Mouse (Mus musculus): ENCODE data around the gene Foxe1. TPM values are rescaled to one million over a fixed set of nuclear protein-coding genes. Genes with fewer than 3 reads are reported as not detected.

The Foxe1 gene
- polyA plus RNA-seq, 1 experiment from 2014 or later, result not detected

DNA sequence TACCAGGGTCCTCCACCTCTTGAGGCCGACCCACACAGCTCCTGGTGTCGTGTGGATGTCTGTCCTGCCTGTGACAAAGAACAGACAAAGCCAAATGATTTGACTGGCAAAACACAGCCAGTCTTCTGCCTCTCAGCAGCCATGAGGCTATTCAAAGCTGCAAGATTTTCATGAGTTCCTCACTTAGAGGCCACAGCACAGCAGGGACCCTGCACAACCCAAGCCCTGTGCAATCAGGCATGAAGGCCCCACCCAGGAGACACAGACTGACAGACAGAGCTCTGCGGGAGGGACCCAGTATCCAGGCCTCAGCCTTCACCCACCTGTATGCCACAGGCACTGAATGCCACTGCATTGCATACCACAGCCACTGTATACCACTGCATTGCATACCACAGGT lies 14.5 kb upstream of the Foxe1 start:
- 49% methylated on average over 3 of the region's 3 CpGs for WGBS
- H3K4me1 ChIP-seq (ENCODE audit: control insufficient read depth, insufficient read depth, low read length), result no peaks in the 10 kb centered on the region
- no peaks in the 10 kb centered on the region for H3K36me3 ChIP-seq (ENCODE audit: control insufficient read depth, insufficient read depth, low read length)
- no peak overlapping the region for H3K4me3 ChIP-seq (ENCODE audit: low read depth, low read length)
- H3K27me3 ChIP-seq (ENCODE audit: control insufficient read depth, insufficient read depth, low read length), result no peaks in the 10 kb centered on the region
- H3K9ac ChIP-seq (replicated peaks; ENCODE audit: low read depth, low read length), result no peak overlapping the region
- no peak overlapping the region for H3K4me2 ChIP-seq (ENCODE audit: low read depth, low read length)
- no peaks in the 10 kb centered on the region for H3K9me3 ChIP-seq (ENCODE audit: control insufficient read depth, low read length)
- no peak overlapping the region for H3K27ac ChIP-seq (ENCODE audit: low read depth, low read length)
- no peak for ATAC-seq (ENCODE audit: low read depth)

DNA sequence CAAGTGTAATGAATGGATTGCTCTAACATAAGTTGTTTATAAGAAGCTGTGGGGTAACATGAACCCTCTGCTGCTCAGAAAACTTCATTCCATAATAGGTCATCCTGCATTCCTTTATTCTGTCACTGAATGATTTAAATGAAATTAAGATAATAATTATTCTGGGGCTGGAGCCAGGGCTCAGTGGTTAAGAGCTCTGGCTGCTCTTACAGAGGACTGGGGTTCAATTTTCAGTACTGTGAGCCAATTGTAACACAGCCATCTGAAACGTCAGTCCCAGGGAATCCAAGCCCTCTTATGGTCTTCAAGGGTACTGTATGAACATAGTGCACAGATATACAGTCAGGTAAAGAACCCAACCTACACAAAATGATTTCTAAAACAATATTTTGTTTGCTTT lies 7.6 kb upstream of the Foxe1 start:
- ATAC-seq (ENCODE audit: low read depth), result no peak
- Histone ChIP-seq H3K4me1 (ENCODE audit: control insufficient read depth, insufficient read depth, low read length) (no peaks in the 10 kb centered on the region), H3K27ac (ENCODE audit: low read depth, low read length) (no peak overlapping the region), H3K4me2 (ENCODE audit: low read depth, low read length) (no peak overlapping the region), H3K9me3 (ENCODE audit: control insufficient read depth, low read length) (no peaks in the 10 kb centered on the region), H3K36me3 (ENCODE audit: control insufficient read depth, insufficient read depth, low read length) (no peaks in the 10 kb centered on the region), H3K4me3 (ENCODE audit: low read depth, low read length) (no peak overlapping the region), H3K27me3 (ENCODE audit: control insufficient read depth, insufficient read depth, low read length) (peaks cover 36% of the 10 kb centered on the region), H3K9ac (replicated peaks; ENCODE audit: low read depth, low read length) (no peak overlapping the region)
- 35% methylated on average over 1 of the region's 1 CpGs for WGBS

DNA sequence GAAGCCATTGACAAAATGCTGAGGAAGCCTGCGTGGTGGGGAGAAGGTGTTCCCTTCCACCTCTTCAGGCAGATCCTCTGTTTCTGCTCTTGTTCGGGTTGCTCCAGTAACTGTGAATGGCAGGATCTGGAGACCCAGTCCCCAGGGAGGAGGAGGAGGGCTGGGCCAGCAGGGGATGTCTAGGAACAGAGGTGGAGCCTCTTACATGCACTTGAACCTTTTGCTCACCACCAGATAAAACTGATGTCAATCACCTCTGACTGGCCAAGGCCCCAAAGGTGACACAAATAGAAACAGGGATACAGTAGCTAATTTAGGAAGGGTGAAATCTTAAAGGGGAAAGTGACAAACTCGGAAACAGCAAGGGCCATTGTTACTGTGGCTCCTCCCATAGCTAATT lies 5.4 kb upstream of the Foxe1 start:
- 3% methylated on average over 3 of the region's 3 CpGs for WGBS
- no peaks in the 10 kb centered on the region for H3K9me3 ChIP-seq (ENCODE audit: control insufficient read depth, low read length)
- H3K27ac ChIP-seq (ENCODE audit: low read depth, low read length), result no peak overlapping the region
- no peaks in the 10 kb centered on the region for H3K36me3 ChIP-seq (ENCODE audit: control insufficient read depth, insufficient read depth, low read length)
- H3K9ac ChIP-seq (replicated peaks; ENCODE audit: low read depth, low read length), result no peak overlapping the region
- no peak overlapping the region for H3K4me3 ChIP-seq (ENCODE audit: low read depth, low read length)
- H3K4me2 ChIP-seq (ENCODE audit: low read depth, low read length), result no peak overlapping the region
- ATAC-seq (ENCODE audit: low read depth), result no peak
- peaks cover 57% of the 10 kb centered on the region for H3K27me3 ChIP-seq (ENCODE audit: control insufficient read depth, insufficient read depth, low read length)
- no peaks in the 10 kb centered on the region for H3K4me1 ChIP-seq (ENCODE audit: control insufficient read depth, insufficient read depth, low read length)

DNA sequence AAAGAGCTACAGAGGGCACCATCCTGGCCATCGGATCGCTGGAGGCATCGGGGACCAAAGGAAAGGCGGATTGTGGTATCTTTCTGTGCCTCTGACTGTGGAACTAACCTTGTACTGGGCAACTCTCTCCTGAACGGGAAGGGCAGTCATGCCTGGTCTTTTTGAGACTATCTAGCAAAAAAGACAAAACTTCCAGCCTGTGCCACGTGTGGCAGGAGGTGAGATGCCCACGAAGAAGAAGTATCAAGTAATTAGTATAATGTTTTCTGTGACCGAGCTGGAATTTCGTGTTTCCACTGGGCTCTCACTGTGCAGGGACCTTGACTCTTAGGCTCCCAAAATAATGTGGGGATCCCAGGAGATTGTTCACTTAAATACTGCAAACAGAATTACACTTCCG lies 4.4 kb upstream of the Foxe1 start:
- no peak for ATAC-seq (ENCODE audit: low read depth)
- Histone ChIP-seq H3K27ac (ENCODE audit: low read depth, low read length) (no peak overlapping the region), H3K9ac (replicated peaks; ENCODE audit: low read depth, low read length) (no peak overlapping the region), H3K4me3 (ENCODE audit: low read depth, low read length) (no peak overlapping the region), H3K9me3 (ENCODE audit: control insufficient read depth, low read length) (no peaks in the 10 kb centered on the region), H3K4me2 (ENCODE audit: low read depth, low read length) (no peak overlapping the region), H3K27me3 (ENCODE audit: control insufficient read depth, insufficient read depth, low read length) (peaks cover 67% of the 10 kb centered on the region), H3K36me3 (ENCODE audit: control insufficient read depth, insufficient read depth, low read length) (no peaks in the 10 kb centered on the region), H3K4me1 (ENCODE audit: control insufficient read depth, insufficient read depth, low read length) (no peaks in the 10 kb centered on the region)
- 11% methylated on average over 10 of the region's 10 CpGs for WGBS

DNA sequence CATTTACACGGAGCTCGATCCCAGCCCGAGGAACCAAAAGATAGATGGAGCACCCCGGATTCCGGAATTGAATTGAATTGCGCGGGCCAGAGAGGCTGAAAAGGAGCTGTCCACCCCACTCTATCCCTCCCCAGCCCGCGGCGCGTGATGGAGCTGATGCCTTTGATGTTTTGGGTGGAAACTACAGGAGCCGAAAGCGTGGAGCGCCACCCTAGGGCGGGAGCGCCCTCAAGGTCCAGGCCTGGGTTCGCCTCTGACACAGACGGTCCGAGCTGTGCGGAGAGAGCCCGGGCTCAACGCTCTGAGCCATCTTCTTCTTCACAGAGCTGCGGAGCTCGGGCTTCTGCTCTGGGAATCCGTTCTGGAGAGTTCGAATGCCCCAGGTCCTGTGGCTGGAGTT lies 3.8 kb upstream of the Foxe1 start:
- Histone ChIP-seq H3K4me3 (ENCODE audit: low read depth, low read length) (no peak overlapping the region), H3K9ac (replicated peaks; ENCODE audit: low read depth, low read length) (no peak overlapping the region), H3K27ac (ENCODE audit: low read depth, low read length) (no peak overlapping the region), H3K36me3 (ENCODE audit: control insufficient read depth, insufficient read depth, low read length) (no peaks in the 10 kb centered on the region), H3K27me3 (ENCODE audit: control insufficient read depth, insufficient read depth, low read length) (peaks cover 73% of the 10 kb centered on the region), H3K9me3 (ENCODE audit: control insufficient read depth, low read length) (no peaks in the 10 kb centered on the region), H3K4me1 (ENCODE audit: control insufficient read depth, insufficient read depth, low read length) (no peaks in the 10 kb centered on the region), H3K4me2 (ENCODE audit: low read depth, low read length) (no peak overlapping the region)
- under 1% methylated on average over 26 of the region's 26 CpGs for WGBS
- ATAC-seq (ENCODE audit: low read depth), result no peak

DNA sequence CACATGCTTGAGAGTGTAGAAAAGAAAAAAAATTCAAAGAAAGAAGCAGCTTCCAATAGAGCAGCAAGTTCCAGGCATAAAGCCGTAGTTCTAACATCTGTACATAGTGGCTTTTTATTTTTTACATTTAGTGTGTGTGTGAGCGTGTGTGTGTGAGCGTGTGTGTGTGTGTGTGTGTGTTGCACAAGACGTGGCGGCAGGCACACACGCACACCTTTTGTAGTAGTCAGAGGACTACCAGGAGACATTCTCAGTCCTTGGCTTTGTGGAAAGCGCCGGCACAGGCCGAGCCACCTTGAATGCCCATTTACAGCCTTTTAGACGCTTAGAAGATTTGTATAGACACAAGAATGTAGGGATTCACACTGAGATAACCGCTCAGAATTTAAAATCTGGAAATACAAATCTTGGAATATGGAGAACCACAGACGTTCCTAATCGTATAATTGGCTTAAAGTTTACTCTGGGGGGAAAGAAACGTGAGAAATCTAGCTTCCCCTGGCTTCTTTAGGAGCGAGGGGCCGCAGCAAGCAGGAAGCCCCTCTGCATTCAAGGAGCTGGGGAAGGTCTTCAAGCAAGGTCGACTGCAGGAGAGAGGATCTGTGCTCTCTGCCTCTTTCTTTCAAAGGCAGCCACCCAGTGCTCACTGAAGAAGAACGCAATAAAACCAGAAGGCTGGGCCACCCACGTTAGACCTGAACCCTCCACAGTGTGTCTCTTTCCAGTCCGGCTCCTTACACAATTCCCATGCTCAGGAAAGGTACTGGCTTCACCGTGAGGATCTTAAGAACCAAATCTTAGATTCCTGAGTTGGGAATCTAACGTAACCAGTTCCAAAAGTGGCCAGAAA lies 1.4 kb upstream of the Foxe1 start:
- H3K4me3 ChIP-seq (ENCODE audit: low read depth, low read length), result no peak overlapping the region
- 6% methylated on average over 22 of the region's 22 CpGs for WGBS
- H3K9me3 ChIP-seq (ENCODE audit: control insufficient read depth, low read length), result no peaks in the 10 kb centered on the region
- no peaks in the 10 kb centered on the region for H3K4me1 ChIP-seq (ENCODE audit: control insufficient read depth, insufficient read depth, low read length)
- no peak overlapping the region for H3K27ac ChIP-seq (ENCODE audit: low read depth, low read length)
- ATAC-seq (ENCODE audit: low read depth), result no peak
- H3K27me3 ChIP-seq (ENCODE audit: control insufficient read depth, insufficient read depth, low read length), result peaks cover 86% of the 10 kb centered on the region
- no peak overlapping the region for H3K4me2 ChIP-seq (ENCODE audit: low read depth, low read length)
- no peak overlapping the region for H3K9ac ChIP-seq (replicated peaks; ENCODE audit: low read depth, low read length)
- no peaks in the 10 kb centered on the region for H3K36me3 ChIP-seq (ENCODE audit: control insufficient read depth, insufficient read depth, low read length)

DNA sequence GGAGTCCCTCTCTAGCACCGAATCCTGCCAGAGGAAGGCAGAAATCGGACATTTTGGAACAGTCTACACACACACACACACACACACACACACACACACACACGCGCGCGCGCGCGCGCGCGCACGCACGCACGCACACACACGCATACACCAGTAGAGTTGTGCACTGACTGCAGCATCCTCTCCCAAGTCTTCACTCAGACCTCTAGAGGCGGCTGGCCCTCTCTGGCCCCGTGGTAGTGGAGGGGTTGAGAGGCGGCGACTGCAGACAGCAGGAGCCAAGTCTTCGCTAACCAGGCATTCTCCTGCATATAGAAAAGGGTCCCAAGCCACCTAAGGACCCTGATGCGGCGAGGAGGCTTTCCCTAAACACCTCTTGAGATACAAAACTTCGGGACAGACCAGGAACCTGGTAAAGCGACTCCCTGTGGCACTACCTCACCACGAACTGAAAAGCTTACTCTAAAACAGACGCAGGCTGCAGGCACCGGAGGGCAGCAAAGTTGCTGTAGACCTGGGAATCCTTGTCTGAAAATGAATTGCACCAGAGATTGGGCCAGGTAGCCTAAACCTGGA lies 610 bp upstream of the Foxe1 start:
- Histone ChIP-seq H3K27ac (ENCODE audit: low read depth, low read length) (no peak overlapping the region), H3K9me3 (ENCODE audit: control insufficient read depth, low read length) (no peaks in the 10 kb centered on the region), H3K27me3 (ENCODE audit: control insufficient read depth, insufficient read depth, low read length) (peaks cover 82% of the 10 kb centered on the region), H3K36me3 (ENCODE audit: control insufficient read depth, insufficient read depth, low read length) (no peaks in the 10 kb centered on the region), H3K4me3 (ENCODE audit: low read depth, low read length) (no peak overlapping the region), H3K9ac (replicated peaks; ENCODE audit: low read depth, low read length) (no peak overlapping the region), H3K4me1 (ENCODE audit: control insufficient read depth, insufficient read depth, low read length) (no peaks in the 10 kb centered on the region), H3K4me2 (ENCODE audit: low read depth, low read length) (no peak overlapping the region; the same call in 1 of the 2 replicates)
- 2% methylated on average over 16 of the region's 28 CpGs for WGBS
- ATAC-seq (ENCODE audit: low read depth), result 0 out of 2 replicates have a peak, but pooled peaks have one; percentile 29

DNA sequence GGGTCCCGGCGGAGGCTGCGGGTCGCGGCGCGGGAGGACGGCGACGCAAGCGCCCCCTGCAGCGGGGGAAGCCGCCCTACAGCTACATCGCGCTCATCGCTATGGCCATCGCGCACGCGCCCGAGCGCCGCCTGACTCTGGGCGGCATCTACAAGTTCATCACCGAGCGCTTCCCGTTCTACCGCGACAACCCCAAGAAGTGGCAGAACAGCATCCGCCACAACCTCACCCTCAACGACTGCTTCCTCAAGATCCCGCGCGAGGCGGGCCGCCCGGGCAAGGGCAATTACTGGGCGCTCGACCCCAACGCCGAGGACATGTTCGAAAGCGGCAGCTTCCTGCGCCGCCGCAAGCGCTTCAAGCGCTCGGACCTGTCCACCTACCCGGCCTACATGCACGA lies 879 bp downstream of the Foxe1 start:
- H3K4me3 ChIP-seq (ENCODE audit: low read depth, low read length), result peak overlapping the region; percentile 29
- peaks cover 71% of the 10 kb centered on the region for H3K27me3 ChIP-seq (ENCODE audit: control insufficient read depth, insufficient read depth, low read length)
- H3K36me3 ChIP-seq (ENCODE audit: control insufficient read depth, insufficient read depth, low read length), result no peaks in the 10 kb centered on the region
- no peak overlapping the region for H3K27ac ChIP-seq (ENCODE audit: low read depth, low read length)
- WGBS, result 1% methylated on average over 50 of the region's 51 CpGs
- no peak overlapping the region for H3K9ac ChIP-seq (replicated peaks; ENCODE audit: low read depth, low read length)
- ATAC-seq (ENCODE audit: low read depth), result peak; percentile 70; the same call in 1 of the 2 replicates
- H3K4me2 ChIP-seq (ENCODE audit: low read depth, low read length), result peak overlapping the region; percentile 43
- no peaks in the 10 kb centered on the region for H3K4me1 ChIP-seq (ENCODE audit: control insufficient read depth, insufficient read depth, low read length)
- H3K9me3 ChIP-seq (ENCODE audit: control insufficient read depth, low read length), result no peaks in the 10 kb centered on the region

DNA sequence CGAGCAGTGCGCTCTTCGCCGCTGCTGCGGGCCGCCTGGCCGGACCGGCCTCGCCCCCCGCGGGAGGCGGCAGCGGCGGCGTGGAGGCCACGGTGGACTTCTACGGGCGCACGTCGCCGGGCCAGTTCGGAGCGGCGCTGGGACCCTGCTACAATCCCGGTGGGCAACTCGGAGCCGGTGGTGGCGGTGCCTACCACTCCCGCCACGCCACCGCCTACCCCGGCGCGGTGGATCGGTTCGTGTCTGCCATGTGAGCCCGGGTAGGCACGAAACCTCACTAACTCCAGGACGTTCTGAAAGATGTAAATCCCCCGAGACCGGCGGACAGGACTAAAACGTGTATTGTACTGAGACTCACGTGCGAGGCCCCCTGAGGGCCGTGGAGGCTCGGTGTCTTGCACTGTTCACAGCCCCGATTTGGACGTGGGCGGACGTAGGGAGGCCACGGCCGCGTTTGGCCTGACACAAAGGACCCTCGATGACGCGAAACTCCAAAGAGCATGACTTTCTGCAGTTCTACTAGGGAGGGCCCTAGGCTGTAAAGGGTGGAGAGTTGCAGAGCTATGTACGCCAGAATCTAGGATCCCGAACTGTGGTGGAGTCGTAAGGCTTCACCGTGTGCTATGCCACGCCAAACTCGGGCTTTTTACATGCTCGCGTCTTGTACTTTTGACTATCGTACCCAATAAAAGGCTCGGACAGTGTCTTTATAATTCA lies 1.8 kb downstream of the Foxe1 start:
- Histone ChIP-seq H3K27me3 (ENCODE audit: control insufficient read depth, insufficient read depth, low read length) (peaks cover 73% of the 10 kb centered on the region), H3K4me1 (ENCODE audit: control insufficient read depth, insufficient read depth, low read length) (no peaks in the 10 kb centered on the region), H3K36me3 (ENCODE audit: control insufficient read depth, insufficient read depth, low read length) (no peaks in the 10 kb centered on the region), H3K9me3 (ENCODE audit: control insufficient read depth, low read length) (no peaks in the 10 kb centered on the region), H3K27ac (ENCODE audit: low read depth, low read length) (no peak overlapping the region), H3K4me2 (ENCODE audit: low read depth, low read length) (no peak overlapping the region; the same call in 1 of the 2 replicates), H3K4me3 (ENCODE audit: low read depth, low read length) (peak overlapping the region; percentile 29; the same call in 1 of the 2 replicates), H3K9ac (replicated peaks; ENCODE audit: low read depth, low read length) (no peak overlapping the region)
- WGBS, result 2% methylated on average over 66 of the region's 67 CpGs
- ATAC-seq (ENCODE audit: low read depth), result no peak
